Mouse (Mus musculus) limb, embryonic 12.5 days (tissue): Measurements from ENCODE around the gene Specc1l. TPM values are rescaled to one million over a fixed set of nuclear protein-coding genes. Genes with fewer than 3 reads are reported as not detected.

Source experiments
- ATAC-seq: fragments of 200-750 bp; cut with Nextera tagmentation; 2 replicates; pipeline ENCODE4 v1.8.0; 2017; ENCODE audit warnings: low read depth, moderate TSS enrichment; ENCODE audit not compliant: insufficient number of reproducible peaks, insufficient read depth, low FRiP score, low TSS enrichment
- H3K27ac ChIP-seq: fragments of 300-500 bp; sonication (generic); 2 replicates; pipeline ENCODE4 v1.5.1; 2016; ENCODE audit warnings: mild to moderate bottlenecking, moderate library complexity
- H3K27me3 ChIP-seq: fragments of 300-500 bp; sonication (generic); 2 replicates; pipeline ENCODE4 v1.6.1; 2016; ENCODE audit warnings: mild to moderate bottlenecking, moderate library complexity
- H3K36me3 ChIP-seq: fragments of 300-500 bp; sonication (generic); 2 replicates; pipeline ENCODE4 v1.6.1; 2016; ENCODE audit warnings: mild to moderate bottlenecking, moderate library complexity
- H3K4me1 ChIP-seq: fragments of 300-500 bp; sonication (generic); replicated peaks from 2 replicates; pipeline ENCODE4 v1.6.1; 2016
- H3K4me2 ChIP-seq: fragments of 300-500 bp; sonication (generic); 2 replicates; pipeline ENCODE4 v1.6.1; 2016; ENCODE audit warnings: mild to moderate bottlenecking, moderate library complexity
- H3K4me3 ChIP-seq: fragments of 300-500 bp; sonication (generic); replicated peaks from 2 replicates; pipeline ENCODE4 v1.5.1; 2016; ENCODE audit warnings: mild to moderate bottlenecking
- H3K9ac ChIP-seq: fragments of 300-500 bp; sonication (generic); replicated peaks from 2 replicates; pipeline ENCODE4 v1.6.1; 2016; ENCODE audit warnings: mild to moderate bottlenecking, moderate library complexity
- H3K9me3 ChIP-seq: fragments of 300-500 bp; sonication (generic); 2 replicates; pipeline ENCODE4 v1.6.1; 2016; ENCODE audit warnings: mild to moderate bottlenecking, moderate library complexity
- WGBS: fragments of 180-500 bp; shearing (Covaris S2); methylation state at CpG from one replicate; pipeline ENCODE4 v1.1.7; 2016; 5-methylcytosine and 5-hydroxymethylcytosine counted together
- polyA plus RNA-seq: library from polyadenylated mRNA; unstranded; fragments of >200 nt; fragmentation: Nextera tagmentation; extraction: Ambion mirVana; gene quantifications from 2 replicates; pipeline ENCODE4 v1.2.1, GENCODE M21; 2016

Gene Specc1l
- polyA plus RNA-seq, 1 experiment from 2014 or later = 49.8 TPM

GRCm38 (mm10) chr10:75318206-75318605 is 106.3 kb downstream of the Specc1l start:
- H3K4me1 ChIP-seq = peaks cover 13% of the 10 kb centered on the region
- ATAC-seq = no peak
- H3K9ac ChIP-seq = no peak overlapping the region
- peak overlapping the region; percentile 47; the same call in 1 of the 2 replicates for H3K4me3 ChIP-seq
- H3K4me2 ChIP-seq = peak overlapping the region; percentile 68; the same call in 1 of the 2 replicates
- H3K27ac ChIP-seq = no peak overlapping the region
- H3K36me3 ChIP-seq = peaks cover under 1% of the 10 kb centered on the region; the same call in 1 of the 2 replicates
- H3K27me3 ChIP-seq = peaks cover 56% of the 10 kb centered on the region
- H3K9me3 ChIP-seq = no peaks in the 10 kb centered on the region
- 81% methylated on average over 6 of the region's 6 CpGs for WGBS

- H3K9ac ChIP-seq = no peak overlapping the region
- H3K9me3 ChIP-seq = no peaks in the 10 kb centered on the region
- H3K36me3 ChIP-seq = no peaks in the 10 kb centered on the region
- 57% methylated on average over 4 of the region's 4 CpGs for WGBS
- no peak overlapping the region for H3K4me2 ChIP-seq
- H3K4me1 ChIP-seq = peaks cover 13% of the 10 kb centered on the region
- no peak overlapping the region for H3K27ac ChIP-seq
- ATAC-seq = no peak
- H3K27me3 ChIP-seq = peaks cover 48% of the 10 kb centered on the region
- H3K4me3 ChIP-seq = no peak overlapping the region
These were observed 108.4 kb downstream of the Specc1l start for GRCm38 (mm10) chr10:75320321-75320720.

GRCm38 (mm10) chr10:75322966-75323365 is 111.1 kb downstream of the Specc1l start:
- no peaks in the 10 kb centered on the region for H3K36me3 ChIP-seq
- no peak for ATAC-seq
- no peak overlapping the region for H3K27ac ChIP-seq
- no peaks in the 10 kb centered on the region for H3K9me3 ChIP-seq
- no peak overlapping the region for H3K9ac ChIP-seq
- H3K4me2 ChIP-seq = no peak overlapping the region
- peaks cover 22% of the 10 kb centered on the region for H3K27me3 ChIP-seq
- no peak overlapping the region for H3K4me3 ChIP-seq
- H3K4me1 ChIP-seq = no peaks in the 10 kb centered on the region
- 52% methylated on average over 6 of the region's 6 CpGs for WGBS

- Histone ChIP-seq H3K27ac (no peak overlapping the region), H3K4me2 (no peak overlapping the region), H3K27me3 (peaks cover 12% of the 10 kb centered on the region), H3K9me3 (no peaks in the 10 kb centered on the region), H3K9ac (no peak overlapping the region), H3K4me1 (no peaks in the 10 kb centered on the region), H3K4me3 (no peak overlapping the region), H3K36me3 (no peaks in the 10 kb centered on the region)
- no peak for ATAC-seq
- WGBS = 84% methylated on average over 8 of the region's 8 CpGs
These were observed 112.1 kb downstream of the Specc1l start for GRCm38 (mm10) chr10:75323986-75324385.

- H3K4me1 ChIP-seq = no peaks in the 10 kb centered on the region
- no peak overlapping the region for H3K27ac ChIP-seq
- no peak for ATAC-seq
- peaks cover 7% of the 10 kb centered on the region for H3K27me3 ChIP-seq
- no peak overlapping the region for H3K9ac ChIP-seq
- 72% methylated on average over 10 of the region's 10 CpGs for WGBS
- no peak overlapping the region for H3K4me2 ChIP-seq
- H3K4me3 ChIP-seq = no peak overlapping the region
- no peaks in the 10 kb centered on the region for H3K9me3 ChIP-seq
- H3K36me3 ChIP-seq = no peaks in the 10 kb centered on the region
These were observed 112.5 kb downstream of the Specc1l start for GRCm38 (mm10) chr10:75324391-75324790.

GRCm38 (mm10) chr10:75325821-75326220 is 113.9 kb downstream of the Specc1l start:
- no peaks in the 10 kb centered on the region for H3K4me1 ChIP-seq
- H3K9ac ChIP-seq = no peak overlapping the region
- no peak for ATAC-seq
- H3K4me2 ChIP-seq = no peak overlapping the region
- H3K36me3 ChIP-seq = no peaks in the 10 kb centered on the region
- H3K9me3 ChIP-seq = no peaks in the 10 kb centered on the region
- no peaks in the 10 kb centered on the region for H3K27me3 ChIP-seq
- WGBS = 96% methylated on average over 23 of the region's 23 CpGs
- no peak overlapping the region for H3K4me3 ChIP-seq
- no peak overlapping the region for H3K27ac ChIP-seq

GRCm38 (mm10) chr10:75326553-75326952 is 114.7 kb downstream of the Specc1l start:
- no peaks in the 10 kb centered on the region for H3K4me1 ChIP-seq
- no peaks in the 10 kb centered on the region for H3K36me3 ChIP-seq
- H3K4me2 ChIP-seq = no peak overlapping the region
- no peak overlapping the region for H3K4me3 ChIP-seq
- no peak overlapping the region for H3K27ac ChIP-seq
- H3K9me3 ChIP-seq = no peaks in the 10 kb centered on the region
- 91% methylated on average over 3 of the region's 3 CpGs for WGBS
- H3K9ac ChIP-seq = no peak overlapping the region
- no peak for ATAC-seq
- H3K27me3 ChIP-seq = no peaks in the 10 kb centered on the region

- Histone ChIP-seq H3K9ac (no peak overlapping the region), H3K27ac (no peak overlapping the region), H3K27me3 (no peaks in the 10 kb centered on the region), H3K4me3 (no peak overlapping the region), H3K4me2 (no peak overlapping the region), H3K36me3 (no peaks in the 10 kb centered on the region), H3K9me3 (no peaks in the 10 kb centered on the region), H3K4me1 (no peaks in the 10 kb centered on the region)
- ATAC-seq = no peak
- WGBS = 76% methylated on average over 11 of the region's 11 CpGs
These were observed 115.2 kb downstream of the Specc1l start for GRCm38 (mm10) chr10:75327081-75327480.

GRCm38 (mm10) chr10:75328201-75328704 is 116.4 kb downstream of the Specc1l start:
- H3K4me2 ChIP-seq = no peak overlapping the region
- no peaks in the 10 kb centered on the region for H3K4me1 ChIP-seq
- 22% methylated on average over 4 of the region's 4 CpGs for WGBS
- H3K4me3 ChIP-seq = no peak overlapping the region
- no peak overlapping the region for H3K9ac ChIP-seq
- ATAC-seq = no peak
- no peaks in the 10 kb centered on the region for H3K36me3 ChIP-seq
- no peaks in the 10 kb centered on the region for H3K9me3 ChIP-seq
- no peaks in the 10 kb centered on the region for H3K27me3 ChIP-seq
- no peak overlapping the region for H3K27ac ChIP-seq

- H3K4me3 ChIP-seq = no peak overlapping the region
- H3K4me1 ChIP-seq = no peaks in the 10 kb centered on the region
- no peaks in the 10 kb centered on the region for H3K9me3 ChIP-seq
- ATAC-seq = no peak
- no peaks in the 10 kb centered on the region for H3K27me3 ChIP-seq
- no peak overlapping the region for H3K9ac ChIP-seq
- H3K36me3 ChIP-seq = no peaks in the 10 kb centered on the region
- WGBS = 87% methylated on average over 3 of the region's 3 CpGs
- no peak overlapping the region for H3K4me2 ChIP-seq
- no peak overlapping the region for H3K27ac ChIP-seq
These were observed 120.4 kb downstream of the Specc1l start for GRCm38 (mm10) chr10:75332268-75332667.

GRCm38 (mm10) chr10:75333176-75333776 is 121.4 kb downstream of the Specc1l start:
- Histone ChIP-seq H3K9ac (no peak overlapping the region), H3K4me2 (no peak overlapping the region), H3K9me3 (no peaks in the 10 kb centered on the region), H3K36me3 (no peaks in the 10 kb centered on the region), H3K27me3 (no peaks in the 10 kb centered on the region), H3K27ac (no peak overlapping the region), H3K4me1 (no peaks in the 10 kb centered on the region), H3K4me3 (no peak overlapping the region)
- 92% methylated on average over 23 of the region's 23 CpGs for WGBS
- no peak for ATAC-seq

- H3K27me3 ChIP-seq = no peaks in the 10 kb centered on the region
- H3K4me3 ChIP-seq = no peak overlapping the region
- H3K36me3 ChIP-seq = no peaks in the 10 kb centered on the region
- no peak overlapping the region for H3K4me2 ChIP-seq
- WGBS = 75% methylated on average over 7 of the region's 7 CpGs
- H3K9ac ChIP-seq = no peak overlapping the region
- no peaks in the 10 kb centered on the region for H3K4me1 ChIP-seq
- no peak for ATAC-seq
- no peak overlapping the region for H3K27ac ChIP-seq
- no peaks in the 10 kb centered on the region for H3K9me3 ChIP-seq
These were observed 122.3 kb downstream of the Specc1l start for GRCm38 (mm10) chr10:75334175-75334574.
